Mouse (Mus musculus) kidney, postnatal 0 days (tissue): ENCODE data around the gene Pml. TPM values are rescaled to one million over a fixed set of nuclear protein-coding genes. Genes with fewer than 3 reads are reported as not detected.
"Not testable (repeated sequence)": the region's sequence is repeated elsewhere in the genome, so short reads cannot be mapped to it uniquely, and the experiment has no call there.

Experiments used
- ATAC-seq: fragments of 200-750 bp; cut with Nextera tagmentation; replicated peaks from 2 replicates; pipeline ENCODE4 v1.8.0; 2017; ENCODE audit warnings: low read depth, moderate number of reproducible peaks, moderate TSS enrichment, moderate library complexity; ENCODE audit not compliant: low FRiP score
- DNase-seq: peaks from one replicate; pipeline ENCODE4 v3.0.0-alpha.2; 2016; ENCODE audit warnings: low spot score
- H3K27ac ChIP-seq: fragments of 300-500 bp; sonication (generic); 2 replicates; pipeline ENCODE4 v1.5.1; 2014; ENCODE audit warnings: mild to moderate bottlenecking
- H3K27me3 ChIP-seq: fragments of 300-500 bp; sonication (generic); 2 replicates; pipeline ENCODE4 v1.6.1; 2014; ENCODE audit warnings: low read length, mixed read lengths; ENCODE audit not compliant: insufficient read depth
- H3K36me3 ChIP-seq: fragments of 300-500 bp; sonication (generic); 2 replicates; pipeline ENCODE4 v1.6.1; 2014; ENCODE audit warnings: low read length, mixed read lengths; ENCODE audit not compliant: insufficient read depth
- H3K4me1 ChIP-seq: fragments of 300-500 bp; sonication (generic); replicated peaks from 2 replicates; pipeline ENCODE4 v1.6.1; 2014; ENCODE audit warnings: antibody characterized with exemption, low read length, mixed read lengths; ENCODE audit not compliant: insufficient read depth
- H3K4me2 ChIP-seq: fragments of 300-500 bp; sonication (generic); 2 replicates; pipeline ENCODE4 v1.6.1; 2014; ENCODE audit warnings: mild to moderate bottlenecking, low read length, moderate library complexity, mixed read lengths
- H3K4me3 ChIP-seq: fragments of 300-500 bp; sonication (generic); replicated peaks from 2 replicates; pipeline ENCODE4 v1.5.1; 2014; ENCODE audit warnings: low read depth, low read length
- H3K9ac ChIP-seq: fragments of 300-500 bp; sonication (generic); 2 replicates; pipeline ENCODE4 v1.6.1; 2014; ENCODE audit warnings: low read depth, low read length
- H3K9me3 ChIP-seq: fragments of 300-500 bp; sonication (generic); replicated peaks from 2 replicates; pipeline ENCODE4 v1.6.1; 2016; ENCODE audit warnings: low read length, inconsistent platforms, mixed read lengths
- CTCF ChIP-seq: IDR thresholded peaks from 2 replicates; pipeline ENCODE4 v1.5.1; 2016; ENCODE audit warnings: antibody characterized with exemption, low read depth, mild to moderate bottlenecking, moderate library complexity
- WGBS: fragments of 180-500 bp; shearing (Covaris S2); extraction: QIAGEN DNeasy Blood & Tissue Kit; methylation state at CpG from one replicate; pipeline ENCODE4 v1.1.7; 2014; 5-methylcytosine and 5-hydroxymethylcytosine counted together
- polyA plus RNA-seq: library from polyadenylated mRNA; unstranded; fragments of >200 nt; fragmentation: Nextera tagmentation; extraction: Ambion mirVana; gene quantifications from 2 replicates; pipeline ENCODE4 v1.2.1, GENCODE M21; 2015

The Pml gene
- polyA plus RNA-seq, 1 experiment from 2014 or later = 14.3 TPM

DNA sequence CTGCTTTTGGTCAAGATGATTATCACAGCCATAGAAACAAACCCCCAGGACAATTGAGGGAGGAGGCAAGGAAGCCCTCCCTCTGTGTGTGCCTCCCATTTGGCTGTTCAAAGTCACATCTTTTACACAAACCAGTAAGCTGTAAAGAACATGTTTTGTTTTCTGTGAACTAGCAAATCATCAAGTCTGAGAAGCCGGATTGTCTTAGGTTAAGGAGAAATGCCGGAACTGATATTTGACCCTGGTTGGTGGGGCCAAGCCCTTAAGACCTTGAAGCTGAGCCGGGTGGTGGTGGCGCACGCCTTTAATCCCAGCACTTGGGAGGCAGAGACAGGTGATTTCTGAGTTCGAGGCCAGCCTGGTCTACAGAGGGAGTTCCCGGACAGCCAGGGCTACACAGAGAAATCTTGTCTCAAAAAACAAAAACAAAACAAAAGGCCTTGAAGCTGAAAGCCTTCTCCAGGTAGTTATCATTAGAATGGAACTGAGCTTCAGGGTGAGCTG is 24.6 kb upstream of the Pml start:
- no peaks in the 10 kb centered on the region for H3K27me3 ChIP-seq
- H3K4me3 ChIP-seq = no peak overlapping the region
- ATAC-seq (no peak), DNase-seq (no peak)
- no peak overlapping the region for H3K9ac ChIP-seq
- 66% methylated on average over 7 of the region's 7 CpGs for WGBS
- TF ChIP-seq CTCF = no peak
- H3K9me3 ChIP-seq = no peaks in the 10 kb centered on the region
- no peaks in the 10 kb centered on the region for H3K36me3 ChIP-seq
- peaks cover 20% of the 10 kb centered on the region for H3K4me1 ChIP-seq
- peak overlapping the region; percentile 88 for H3K27ac ChIP-seq
- H3K4me2 ChIP-seq = no peak overlapping the region

DNA sequence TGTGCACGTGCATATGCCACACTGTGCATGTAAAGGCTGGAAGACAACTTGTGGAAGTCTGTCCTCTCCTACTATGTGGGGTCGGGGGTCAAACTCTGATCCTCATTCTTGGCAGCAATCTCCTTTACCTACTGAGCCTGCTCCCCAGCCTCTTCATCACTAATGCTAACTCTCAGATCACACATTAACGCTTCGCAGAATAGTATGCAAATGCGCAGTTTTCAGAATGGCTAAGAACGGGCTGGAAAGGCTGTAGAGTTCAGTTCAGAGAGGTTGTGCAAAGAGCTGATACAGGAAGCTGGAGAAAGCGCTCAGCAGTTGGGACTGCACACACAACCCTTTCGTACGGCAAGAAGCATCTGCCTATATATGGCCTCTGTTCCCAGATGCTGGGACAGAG is 23.3 kb upstream of the Pml start:
- Histone ChIP-seq H3K36me3 (no peaks in the 10 kb centered on the region), H3K4me1 (peaks cover 20% of the 10 kb centered on the region), H3K27ac (no peak overlapping the region), H3K9ac (no peak overlapping the region), H3K4me3 (no peak overlapping the region), H3K27me3 (no peaks in the 10 kb centered on the region), H3K9me3 (no peaks in the 10 kb centered on the region), H3K4me2 (no peak overlapping the region)
- no peak for TF ChIP-seq CTCF
- DNase-seq (no peak), ATAC-seq (no peak)
- WGBS = 68% methylated on average over 9 of the region's 9 CpGs

GRCm38 (mm10) chr9:58272068-58272541 is 22.5 kb upstream of the Pml start:
- DNase-seq = no peak
- H3K4me3 ChIP-seq = no peak overlapping the region
- no peak overlapping the region for H3K27ac ChIP-seq
- H3K4me2 ChIP-seq = no peak overlapping the region
- no peaks in the 10 kb centered on the region for H3K27me3 ChIP-seq
- H3K9ac ChIP-seq = no peak overlapping the region
- WGBS = 73% methylated on average over 2 of the region's 2 CpGs
- no peak for ATAC-seq
- peaks cover 20% of the 10 kb centered on the region for H3K4me1 ChIP-seq
- H3K9me3 ChIP-seq = no peaks in the 10 kb centered on the region
- no peak for TF ChIP-seq CTCF
- no peaks in the 10 kb centered on the region for H3K36me3 ChIP-seq

DNA sequence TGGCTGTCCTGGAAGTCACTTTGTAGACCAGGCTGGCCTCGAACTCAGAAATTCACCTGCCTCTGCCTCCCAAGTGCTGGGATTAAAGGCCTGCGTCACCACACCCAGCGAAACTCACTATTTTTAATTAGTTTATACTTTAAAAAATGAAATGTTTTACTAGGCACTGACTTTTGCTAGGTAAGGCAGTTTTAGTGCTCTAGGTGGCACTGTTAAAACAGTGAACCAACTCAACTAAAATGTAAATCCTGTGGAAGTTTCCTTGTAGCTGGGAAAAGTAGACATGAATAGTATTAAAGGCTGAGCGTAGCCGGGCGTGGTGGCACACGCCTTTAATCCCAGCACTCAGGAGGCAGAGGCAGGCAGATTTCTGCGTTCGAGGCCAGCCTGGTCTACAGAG is 22.0 kb upstream of the Pml start:
- not testable (repeated sequence) for DNase-seq, H3K9ac ChIP-seq, H3K27me3 ChIP-seq, H3K4me2 ChIP-seq, H3K4me3 ChIP-seq, H3K9me3 ChIP-seq, ATAC-seq, H3K27ac ChIP-seq, H3K36me3 ChIP-seq
- peak; percentile 12; the same call in 1 of the 2 replicates for TF ChIP-seq CTCF
- 93% methylated on average over 9 of the region's 9 CpGs for WGBS
- peaks cover 20% of the 10 kb centered on the region for H3K4me1 ChIP-seq

DNA sequence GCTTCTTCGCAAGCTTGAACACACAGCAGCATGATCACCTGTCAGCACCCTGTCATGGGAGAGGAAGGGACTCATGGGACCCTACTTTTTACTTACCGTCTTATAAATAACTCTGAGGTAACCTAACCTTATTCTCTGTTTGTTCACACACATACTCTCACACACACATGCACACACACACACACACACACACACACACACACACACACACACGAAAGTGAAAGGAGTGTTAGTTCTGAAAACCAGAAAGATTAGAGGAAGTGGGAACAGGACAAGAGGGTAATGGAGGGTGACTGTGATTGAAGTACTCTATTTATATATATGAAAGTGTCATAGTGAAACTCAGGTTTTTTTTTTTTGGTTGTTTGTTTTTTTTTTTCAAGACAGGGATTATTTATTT is 21.5 kb upstream of the Pml start:
- no peaks in the 10 kb centered on the region for H3K9me3 ChIP-seq
- 79% methylated on average over 3 of the region's 3 CpGs for WGBS
- no peak overlapping the region for H3K4me2 ChIP-seq
- DNase-seq = no peak
- TF ChIP-seq CTCF = no peak
- no peaks in the 10 kb centered on the region for H3K36me3 ChIP-seq
- no peak overlapping the region for H3K9ac ChIP-seq
- H3K4me1 ChIP-seq = peaks cover 16% of the 10 kb centered on the region
- H3K4me3 ChIP-seq = no peak overlapping the region
- no peak for ATAC-seq
- H3K27me3 ChIP-seq = no peaks in the 10 kb centered on the region
- no peak overlapping the region for H3K27ac ChIP-seq

GRCm38 (mm10) chr9:58270081-58270480 is 20.5 kb upstream of the Pml start:
- 56% methylated on average over 3 of the region's 3 CpGs for WGBS
- H3K27me3 ChIP-seq = no peaks in the 10 kb centered on the region
- TF ChIP-seq CTCF = no peak
- peaks cover 8% of the 10 kb centered on the region for H3K4me1 ChIP-seq
- H3K9ac ChIP-seq = no peak overlapping the region
- H3K4me2 ChIP-seq = no peak overlapping the region
- no peaks in the 10 kb centered on the region for H3K9me3 ChIP-seq
- ATAC-seq = no peak
- DNase-seq = no peak
- H3K27ac ChIP-seq = no peak overlapping the region
- no peaks in the 10 kb centered on the region for H3K36me3 ChIP-seq
- no peak overlapping the region for H3K4me3 ChIP-seq
